Mouse (Mus musculus) CH12.LX (cell line): ENCODE measurements around the gene Slc44a1. TPM values are rescaled to one million over a fixed set of nuclear protein-coding genes. Genes with fewer than 3 reads are reported as not detected.

Experiments used
- DNase-seq: peaks from one replicate; pipeline ENCODE4 v3.0.0-alpha.2; 2013; ENCODE audit errors: extremely low read depth
- H3K27ac ChIP-seq: 2 replicates; pipeline ENCODE4 v1.5.1; 2012; ENCODE audit warnings: low read depth, mild to moderate bottlenecking, control low read depth, moderate library complexity; ENCODE audit not compliant: insufficient read depth
- H3K27me3 ChIP-seq: replicated peaks from 2 replicates; pipeline ENCODE3; 2012; ENCODE audit warnings: inconsistent platforms
- H3K36me3 ChIP-seq, 2 experiments: replicated peaks in 1 of 2; 2 replicates each; pipeline versions ENCODE3 to v1.6.1; 2012; ENCODE audit warnings: inconsistent platforms in 1 of 2, low read length in 1 of 2, mild to moderate bottlenecking in 1 of 2, mixed read lengths in 1 of 2, moderate library complexity in 1 of 2; ENCODE audit not compliant: control insufficient read depth in 1 of 2, insufficient read depth in 1 of 2
- H3K4me1 ChIP-seq, 2 experiments: 2 replicates each; pipeline ENCODE4 v1.6.1; 2012; ENCODE audit warnings: inconsistent platforms in 1 of 2, moderate library complexity in 1 of 2; ENCODE audit not compliant: insufficient read depth in 2 of 2, control insufficient read depth in 1 of 2
- H3K4me2 ChIP-seq: 2 replicates; pipeline ENCODE4 v1.6.1; 2012; ENCODE audit warnings: low read depth, mild to moderate bottlenecking, control low read depth; ENCODE audit not compliant: poor library complexity, insufficient read depth, severe bottlenecking
- H3K4me3 ChIP-seq, 3 experiments: fragments of 150-350 bp in 1 of 3; sonication (generic) in 1 of 3; replicated peaks in 1 of 3; 2 replicates each; pipeline versions ENCODE3 to v1.5.1; 2011 to 2012; ENCODE audit warnings: low read depth in 2 of 3, low read length in 2 of 3, mild to moderate bottlenecking in 2 of 3, moderate library complexity in 2 of 3, control low read depth in 1 of 3, improper control_type of control experiment in 1 of 3, inconsistent platforms in 1 of 3, mixed read lengths in 1 of 3; ENCODE audit not compliant: poor library complexity in 1 of 3
- H3K79me2 ChIP-seq: replicated peaks from 2 replicates; pipeline ENCODE4 v1.6.1; 2012; ENCODE audit warnings: mild to moderate bottlenecking, moderate library complexity; ENCODE audit not compliant: control insufficient read depth, poor library complexity, insufficient read depth, severe bottlenecking; ENCODE audit errors: extremely low read depth
- H3K9ac ChIP-seq: 2 replicates; pipeline ENCODE4 v1.6.1; 2012; ENCODE audit warnings: low read depth, mild to moderate bottlenecking, control low read depth, moderate library complexity; ENCODE audit not compliant: insufficient read depth
- H3K9me3 ChIP-seq: replicated peaks from 2 replicates; pipeline ENCODE3; 2012; ENCODE audit warnings: low read length, inconsistent platforms, mixed read lengths
- BHLHE40 ChIP-seq: IDR thresholded peaks from 2 replicates; pipeline ENCODE4 v1.6.1; 2011; ENCODE audit warnings: mild to moderate bottlenecking, low read depth, low read length, improper control_type of control experiment
- CTCF ChIP-seq, 2 experiments: IDR thresholded peaks in 1 of 2; conservative IDR thresholded peaks in 1 of 2; 2 replicates each; pipeline ENCODE4 v1.5.1; 2011 to 2012; ENCODE audit warnings: low read depth in 2 of 2, low read length in 2 of 2, improper control_type of control experiment in 1 of 2, inconsistent platforms in 1 of 2, mild to moderate bottlenecking in 1 of 2, moderate library complexity in 1 of 2
- EP300 ChIP-seq: IDR thresholded peaks from 2 replicates; pipeline ENCODE4 v1.6.1; 2011; ENCODE audit warnings: low read length, improper control_type of control experiment
- ETS1 ChIP-seq: conservative IDR thresholded peaks from 2 replicates; pipeline ENCODE4 v1.6.1; 2012; ENCODE audit warnings: low read depth, mild to moderate bottlenecking, inconsistent platforms, low read length, improper control_type of control experiment, moderate library complexity
- IRF4 ChIP-seq: IDR thresholded peaks from 2 replicates; pipeline ENCODE4 v1.6.1; 2014; ENCODE audit warnings: low read depth, mild to moderate bottlenecking, inconsistent platforms, low read length, improper control_type of control experiment
- JUND ChIP-seq: conservative IDR thresholded peaks from 2 replicates; pipeline ENCODE4 v1.6.1; 2011; ENCODE audit warnings: low read depth, low read length, improper control_type of control experiment
- MAFK ChIP-seq: IDR thresholded peaks from 2 replicates; pipeline ENCODE4 v1.6.1; 2011; ENCODE audit warnings: low read length, improper control_type of control experiment; ENCODE audit not compliant: insufficient replicate concordance
- MAX ChIP-seq: IDR thresholded peaks from 2 replicates; pipeline ENCODE4 v1.6.1; 2011; ENCODE audit warnings: low read length, improper control_type of control experiment
- MXI1 ChIP-seq: IDR thresholded peaks from 2 replicates; pipeline ENCODE4 v1.6.1; 2011; ENCODE audit warnings: mild to moderate bottlenecking, low read depth, low read length, improper control_type of control experiment
- MYC ChIP-seq: IDR thresholded peaks from 2 replicates; pipeline ENCODE4 v1.6.1; 2011; ENCODE audit warnings: low read depth, mild to moderate bottlenecking, improper control_type of control experiment, low read length
- NELFE ChIP-seq: IDR thresholded peaks from 2 replicates; pipeline ENCODE4 v1.6.1; 2011; ENCODE audit warnings: low read depth, low read length, improper control_type of control experiment
- PAX5 ChIP-seq: IDR thresholded peaks from 2 replicates; pipeline ENCODE4 v1.6.1; 2012; ENCODE audit warnings: low read length, inconsistent platforms, mixed read lengths
- POLR2A ChIP-seq: IDR thresholded peaks from 2 replicates; pipeline ENCODE4 v1.6.1; 2011; ENCODE audit warnings: low read depth, mild to moderate bottlenecking, improper control_type of control experiment, low read length
- RCOR1 ChIP-seq: conservative IDR thresholded peaks from 2 replicates; pipeline ENCODE4 v1.6.1; 2012; ENCODE audit warnings: low read depth, mild to moderate bottlenecking, inconsistent platforms, low read length, improper control_type of control experiment
- SIN3A ChIP-seq: IDR thresholded peaks from 2 replicates; pipeline ENCODE4 v1.6.1; 2012; ENCODE audit warnings: low read length, improper control_type of control experiment, inconsistent platforms
- TCF12 ChIP-seq: IDR thresholded peaks from 2 replicates; pipeline ENCODE4 v1.6.1; 2014; ENCODE audit warnings: low read depth, mild to moderate bottlenecking, inconsistent platforms, low read length, improper control_type of control experiment
- UBTF ChIP-seq: IDR thresholded peaks from 2 replicates; pipeline ENCODE4 v1.6.1; 2012; ENCODE audit warnings: low read depth, mild to moderate bottlenecking, inconsistent platforms, low read length, improper control_type of control experiment, moderate library complexity
- USF1 ChIP-seq: IDR thresholded peaks from 2 replicates; pipeline ENCODE4 v1.6.1; 2014; ENCODE audit warnings: low read depth, mild to moderate bottlenecking, inconsistent platforms, low read length, improper control_type of control experiment
- USF2 ChIP-seq: conservative IDR thresholded peaks from 2 replicates; pipeline ENCODE4 v1.6.1; 2011; ENCODE audit warnings: low read depth, low read length, improper control_type of control experiment
- ZC3H11A ChIP-seq: IDR thresholded peaks from 2 replicates; pipeline ENCODE4 v1.6.1; 2012; ENCODE audit warnings: low read depth, mild to moderate bottlenecking, inconsistent platforms, low read length, improper control_type of control experiment
- ZKSCAN1 ChIP-seq: IDR thresholded peaks from 2 replicates; pipeline ENCODE4 v1.6.1; 2012; ENCODE audit warnings: low read depth, inconsistent platforms, low read length, improper control_type of control experiment, borderline replicate concordance
- ZNF384 ChIP-seq: IDR thresholded peaks from 2 replicates; pipeline ENCODE4 v1.6.1; 2012; ENCODE audit warnings: low read depth, low read length, improper control_type of control experiment, inconsistent platforms
- dilution Hi-C: fragments of 300-500 bp; cut with MboI; formaldehyde crosslinking; loops from 2 replicates; pipeline ENCODE4 v1.14.3; 2020; ENCODE audit warnings: low sequenced_read_pairs; ENCODE audit not compliant: extremely low pct_unique_long_range_greater_than_20kb, extremely low pct_ligation_motif_present
- in situ Hi-C: fragments of 300-500 bp; cut with MboI; formaldehyde crosslinking; loops from 3 replicates; pipeline ENCODE4 v1.14.3; 2019; ENCODE audit warnings: low sequenced_read_pairs, low pct_ligation_motif_present, low pct_unique_long_range_greater_than_20kb, mixed read lengths
- polyA plus RNA-seq: library from polyadenylated mRNA; unstranded; fragments of >175 nt; gene quantifications from 2 replicates; pipeline ENCODE4 v1.2.1, GENCODE M21; 2012; ENCODE audit warnings: low read depth; ENCODE audit not compliant: insufficient read length
- total RNA-seq, 2 experiments: library from RNA; depleted of rRNA; stranded (reverse); fragments of 300-350 nt in 1 of 2; fragments of >200 nt in 1 of 2; gene quantifications; 2 replicates each; pipeline ENCODE4 v1.2.3; 2012 to 2014

Slc44a1 gene
- total and polyA plus RNA-seq, 3 experiments, result 5.4 to 9.3 (median 6.6) TPM

DNA sequence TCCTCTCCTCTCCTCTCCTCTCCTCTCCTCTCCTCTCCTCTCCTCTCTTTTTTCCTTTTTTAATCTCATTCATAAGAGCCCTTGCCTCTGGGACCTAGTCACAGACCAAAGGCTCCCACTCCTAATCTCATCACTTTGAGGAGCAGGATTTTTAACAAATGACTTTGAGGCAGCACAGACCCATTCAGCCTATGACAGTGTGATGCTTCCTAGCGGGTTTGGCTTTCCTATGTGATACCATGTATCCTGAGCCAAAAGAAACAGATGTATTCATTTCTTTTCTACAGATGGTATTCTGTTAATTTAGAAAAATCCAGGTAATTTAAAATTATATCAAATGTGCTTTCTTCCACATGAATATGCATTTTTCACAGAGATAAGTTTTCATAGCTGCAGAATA, 183.5 kb downstream of the Slc44a1 start:
- Histone ChIP-seq H3K36me3 (no peaks in the 10 kb centered on the region), H3K4me3 (no peak overlapping the region), H3K4me2 (no peak overlapping the region), H3K27ac (no peak overlapping the region), H3K9ac (no peak overlapping the region), H3K4me1 (peaks cover 7 to 15% of the 10 kb centered on the region in 2 experiments), H3K9me3 (no peaks in the 10 kb centered on the region), H3K79me2 (no peaks in the 10 kb centered on the region), H3K27me3 (no peaks in the 10 kb centered on the region)
- no peak for TF ChIP-seq SIN3A
- no peak for TF ChIP-seq BHLHE40
- no peak for TF ChIP-seq IRF4
- no peak for TF ChIP-seq JUND
- no peak for TF ChIP-seq NELFE
- TF ChIP-seq PAX5, result no peak
- no peak for TF ChIP-seq ZC3H11A
- no peak for TF ChIP-seq MYC
- no peak for TF ChIP-seq ZKSCAN1
- TF ChIP-seq ZNF384, result no peak
- TF ChIP-seq CTCF (conservative IDR thresholded peaks at IDR 0.05 in 1 of 2, IDR thresholded peaks at IDR 0.05 in 1 of 2; ENCODE audit: low read depth in 2 of 2, low read length in 2 of 2), result no peak
- in situ Hi-C loops (loop anchor here (10.0 kb wide), 1 partner anchor 91 kb away; the partner anchor contains the start of gene Fktn), dilution Hi-C loops (no loop called here)
- no peak for DNase-seq

DNA sequence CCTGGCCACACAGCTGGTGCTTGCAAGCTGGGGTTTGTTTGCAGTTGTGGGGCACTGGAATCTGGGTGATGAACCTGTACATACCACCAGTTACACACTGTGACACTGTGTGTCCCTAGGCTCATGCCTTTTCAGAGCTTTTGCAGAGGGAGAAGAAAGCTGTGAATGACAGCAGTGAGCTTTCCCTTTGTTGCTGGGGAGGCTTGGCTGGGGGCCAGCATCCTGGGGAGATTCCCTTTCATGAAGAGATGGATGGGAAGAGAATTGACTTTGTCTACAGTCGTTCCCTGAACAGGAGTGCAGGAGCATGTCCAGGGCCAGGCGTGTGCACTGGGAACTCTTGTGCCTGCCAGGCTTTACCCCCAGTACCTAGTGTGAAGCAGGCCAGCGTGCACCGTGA, 184.6 kb downstream of the Slc44a1 start:
- Histone ChIP-seq H3K9ac (no peak overlapping the region), H3K9me3 (no peaks in the 10 kb centered on the region), H3K79me2 (no peaks in the 10 kb centered on the region), H3K36me3 (no peaks in the 10 kb centered on the region), H3K27me3 (peaks cover 2% of the 10 kb centered on the region), H3K27ac (no peak overlapping the region), H3K4me3 (no peak overlapping the region), H3K4me2 (no peak overlapping the region), H3K4me1 (peaks cover 7 to 15% of the 10 kb centered on the region in 2 experiments)
- DNase-seq, result no peak
- TF ChIP-seq CTCF (conservative IDR thresholded peaks at IDR 0.05 in 1 of 2, IDR thresholded peaks at IDR 0.05 in 1 of 2; ENCODE audit: low read depth in 2 of 2, low read length in 2 of 2) (no peak), USF2 (no peak)
- dilution Hi-C loops, result no loop called here
- in situ Hi-C loops, result loop anchor here (10.0 kb wide), 1 partner anchor 90 kb away; the partner anchor contains the start of gene Fktn

DNA sequence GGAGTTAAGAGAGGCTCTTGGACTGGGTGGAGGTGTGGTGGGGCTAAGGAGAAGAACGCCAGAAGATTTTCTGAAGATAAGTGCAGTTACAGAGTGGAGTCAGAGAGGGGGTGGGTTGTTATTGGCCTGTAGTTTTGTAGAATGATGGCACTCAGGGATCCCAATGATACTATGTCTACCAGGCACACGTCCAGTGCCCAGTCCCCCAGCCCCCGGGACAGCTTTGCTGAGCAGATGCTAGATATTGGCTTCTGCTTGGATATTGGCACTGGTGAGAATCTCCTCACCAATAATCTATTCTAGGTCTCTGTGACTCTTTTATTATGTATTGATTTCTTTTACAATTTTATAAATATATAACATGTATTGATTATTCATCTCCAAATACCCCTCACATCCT, 185.1 kb downstream of the Slc44a1 start:
- dilution Hi-C loops, result no loop called here

More for the DNA sequence above, 185.1 kb downstream of the Slc44a1 start:
- Histone ChIP-seq H3K4me2 (no peak overlapping the region), H3K27ac (no peak overlapping the region), H3K4me1 (peaks cover 4 to 11% of the 10 kb centered on the region in 2 experiments), H3K9ac (no peak overlapping the region), H3K27me3 (peaks cover 2% of the 10 kb centered on the region), H3K4me3 (no peak overlapping the region), H3K36me3 (no peaks in the 10 kb centered on the region), H3K9me3 (no peaks in the 10 kb centered on the region), H3K79me2 (no peaks in the 10 kb centered on the region)
- in situ Hi-C loops, result loop anchor here (10.0 kb wide), 1 partner anchor 90 kb away; the partner anchor contains the start of gene Fktn
- no peak for DNase-seq
- TF ChIP-seq MXI1 (no peak), ZC3H11A (no peak), UBTF (no peak), NELFE (no peak), ETS1 (no peak), RCOR1 (no peak), POLR2A (no peak), TCF12 (no peak), MAFK (no peak), ZKSCAN1 (no peak), EP300 (no peak), MAX (no peak), USF1 (no peak)
